Mouse (Mus musculus) liver, adult 2 months (tissue): ENCODE data around the gene Col12a1.

Experiments
- CTCF ChIP-seq: fragments of 200-500 bp; IDR thresholded peaks from 2 replicates; pipeline ENCODE4 v1.5.1; 2011; ENCODE audit warnings: low read depth, low read length, control low read depth
- POLR2A ChIP-seq: fragments of 200-500 bp; IDR thresholded peaks from 2 replicates; pipeline ENCODE4 v1.6.1; 2011; ENCODE audit warnings: low read length, control low read depth; ENCODE audit not compliant: insufficient read depth; ENCODE audit errors: extremely low read depth

GRCm38 (mm10) chr9:79606122-79606521 is 112.5 kb downstream of the Col12a1 start:
- no peak for TF ChIP-seq POLR2A
- TF ChIP-seq CTCF = no peak
